Mouse (Mus musculus): ENCODE results near the gene Rbfox1. TPM values are rescaled to one million over a fixed set of nuclear protein-coding genes. Genes with fewer than 3 reads are reported as not detected.

The Rbfox1 gene
- polyA plus RNA-seq, 1 experiment = 142 TPM

GRCm38 (mm10) chr16:7359043-7359442, 1473.9 kb downstream of the Rbfox1 start:
- no peak for TF ChIP-seq CTCF (IDR thresholded peaks at IDR 0.05; ENCODE audit: extremely low read depth, insufficient read depth, low read length)
- TF ChIP-seq POLR2A (IDR thresholded peaks at IDR 0.05; ENCODE audit: extremely low read depth, insufficient read depth, low read length) = no peak
- H3K27ac ChIP-seq (ENCODE audit: insufficient read depth, low read length) = no peak overlapping the region
- no peak overlapping the region for H3K4me3 ChIP-seq (ENCODE audit: insufficient read depth, low read length)
- peaks cover 3% of the 10 kb centered on the region for H3K4me1 ChIP-seq (ENCODE audit: control insufficient read depth, insufficient read depth, low read length)

DNA sequence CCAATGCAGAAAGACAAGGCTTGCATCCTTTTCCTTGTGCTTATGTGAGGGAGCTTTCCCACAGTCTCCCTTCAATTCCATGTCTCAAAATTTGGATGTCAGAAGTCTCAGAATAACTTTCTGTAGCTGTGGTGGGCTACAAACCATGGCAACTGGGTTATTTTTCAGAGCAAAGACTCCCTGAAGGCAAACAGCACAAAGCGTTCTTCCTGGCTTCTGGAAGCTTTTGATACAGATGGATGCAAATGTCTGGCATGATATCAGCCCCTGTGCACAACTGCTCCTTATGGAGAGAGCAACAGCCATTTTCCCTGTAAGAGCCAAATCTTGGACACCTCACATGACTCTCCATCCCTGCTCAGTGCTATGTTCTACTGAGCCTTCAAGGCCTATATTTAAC, 1475.6 kb downstream of the Rbfox1 start:
- no peak overlapping the region for H3K27ac ChIP-seq (ENCODE audit: insufficient read depth, low read length)
- no peak overlapping the region for H3K4me3 ChIP-seq (ENCODE audit: insufficient read depth, low read length)
- TF ChIP-seq CTCF (IDR thresholded peaks at IDR 0.05; ENCODE audit: extremely low read depth, insufficient read depth, low read length) (no peak), POLR2A (IDR thresholded peaks at IDR 0.05; ENCODE audit: extremely low read depth, insufficient read depth, low read length) (no peak)
- H3K4me1 ChIP-seq (ENCODE audit: control insufficient read depth, insufficient read depth, low read length) = peaks cover 3% of the 10 kb centered on the region

DNA sequence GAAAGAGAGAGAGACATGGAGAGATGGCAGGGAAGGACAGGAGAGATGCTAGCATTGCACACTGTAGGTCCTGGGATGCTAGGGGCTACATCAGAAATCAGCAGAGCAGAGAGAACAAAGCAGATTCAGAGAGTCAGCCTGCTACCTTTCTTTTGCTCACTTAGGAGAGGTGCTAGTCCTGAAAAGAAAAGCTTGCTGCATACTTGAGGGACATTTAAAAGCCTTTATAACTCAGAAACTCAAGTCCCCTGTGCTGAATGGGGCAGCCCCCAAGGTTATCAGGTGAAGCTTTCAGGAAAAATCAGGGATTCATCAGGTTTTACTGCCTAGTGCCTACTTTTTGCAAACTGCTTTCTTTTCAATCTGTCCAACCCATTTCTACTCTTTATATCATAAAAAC, 1480.7 kb downstream of the Rbfox1 start:
- H3K4me1 ChIP-seq (ENCODE audit: control insufficient read depth, insufficient read depth, low read length) = peaks cover 2% of the 10 kb centered on the region
- TF ChIP-seq POLR2A (IDR thresholded peaks at IDR 0.05; ENCODE audit: extremely low read depth, insufficient read depth, low read length) (no peak), CTCF (IDR thresholded peaks at IDR 0.05; ENCODE audit: extremely low read depth, insufficient read depth, low read length) (no peak)
- H3K4me3 ChIP-seq (ENCODE audit: insufficient read depth, low read length) = no peak overlapping the region
- no peak overlapping the region for H3K27ac ChIP-seq (ENCODE audit: insufficient read depth, low read length)

DNA sequence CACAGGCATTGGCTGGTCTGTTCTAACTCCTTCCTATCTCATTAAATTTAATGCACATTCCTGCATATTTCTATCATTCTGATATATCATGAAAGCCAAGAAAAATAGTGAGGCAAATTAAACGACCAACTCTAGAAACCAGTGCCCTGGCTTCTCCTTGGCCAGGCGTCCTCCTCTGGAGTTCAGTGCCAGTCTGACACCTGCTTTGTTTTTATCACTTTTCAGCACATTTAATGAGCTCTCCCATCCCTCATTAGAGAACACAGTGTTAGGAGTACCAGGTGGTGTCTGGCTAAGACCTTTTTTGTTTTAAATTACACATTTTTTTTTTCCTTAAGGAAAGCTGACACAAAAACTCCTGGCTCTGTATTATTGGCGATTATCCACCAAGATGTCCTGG, 1489.0 kb downstream of the Rbfox1 start:
- TF ChIP-seq CTCF (IDR thresholded peaks at IDR 0.05; ENCODE audit: extremely low read depth, insufficient read depth, low read length) (no peak), POLR2A (IDR thresholded peaks at IDR 0.05; ENCODE audit: extremely low read depth, insufficient read depth, low read length) (no peak)
- no peak overlapping the region for H3K27ac ChIP-seq (ENCODE audit: insufficient read depth, low read length)
- no peak overlapping the region for H3K4me3 ChIP-seq (ENCODE audit: insufficient read depth, low read length)
- H3K4me1 ChIP-seq (ENCODE audit: control insufficient read depth, insufficient read depth, low read length) = peaks cover 4% of the 10 kb centered on the region

GRCm38 (mm10) chr16:7374674-7375073, 1489.5 kb downstream of the Rbfox1 start:
- TF ChIP-seq CTCF (IDR thresholded peaks at IDR 0.05; ENCODE audit: extremely low read depth, insufficient read depth, low read length) = no peak
- TF ChIP-seq POLR2A (IDR thresholded peaks at IDR 0.05; ENCODE audit: extremely low read depth, insufficient read depth, low read length) = no peak
- H3K4me1 ChIP-seq (ENCODE audit: control insufficient read depth, insufficient read depth, low read length) = peaks cover 4% of the 10 kb centered on the region
- no peak overlapping the region for H3K27ac ChIP-seq (ENCODE audit: insufficient read depth, low read length)
- no peak overlapping the region for H3K4me3 ChIP-seq (ENCODE audit: insufficient read depth, low read length)

GRCm38 (mm10) chr16:7396101-7396500, 1510.9 kb downstream of the Rbfox1 start:
- peaks cover 2% of the 10 kb centered on the region; the same call in 1 of the 2 replicates for H3K4me1 ChIP-seq (ENCODE audit: control insufficient read depth, insufficient read depth, low read length)
- no peak overlapping the region for H3K4me3 ChIP-seq (ENCODE audit: insufficient read depth, low read length)
- no peak overlapping the region for H3K27ac ChIP-seq (ENCODE audit: insufficient read depth, low read length)
- TF ChIP-seq POLR2A (IDR thresholded peaks at IDR 0.05; ENCODE audit: extremely low read depth, insufficient read depth, low read length) (no peak), CTCF (IDR thresholded peaks at IDR 0.05; ENCODE audit: extremely low read depth, insufficient read depth, low read length) (no peak)

DNA sequence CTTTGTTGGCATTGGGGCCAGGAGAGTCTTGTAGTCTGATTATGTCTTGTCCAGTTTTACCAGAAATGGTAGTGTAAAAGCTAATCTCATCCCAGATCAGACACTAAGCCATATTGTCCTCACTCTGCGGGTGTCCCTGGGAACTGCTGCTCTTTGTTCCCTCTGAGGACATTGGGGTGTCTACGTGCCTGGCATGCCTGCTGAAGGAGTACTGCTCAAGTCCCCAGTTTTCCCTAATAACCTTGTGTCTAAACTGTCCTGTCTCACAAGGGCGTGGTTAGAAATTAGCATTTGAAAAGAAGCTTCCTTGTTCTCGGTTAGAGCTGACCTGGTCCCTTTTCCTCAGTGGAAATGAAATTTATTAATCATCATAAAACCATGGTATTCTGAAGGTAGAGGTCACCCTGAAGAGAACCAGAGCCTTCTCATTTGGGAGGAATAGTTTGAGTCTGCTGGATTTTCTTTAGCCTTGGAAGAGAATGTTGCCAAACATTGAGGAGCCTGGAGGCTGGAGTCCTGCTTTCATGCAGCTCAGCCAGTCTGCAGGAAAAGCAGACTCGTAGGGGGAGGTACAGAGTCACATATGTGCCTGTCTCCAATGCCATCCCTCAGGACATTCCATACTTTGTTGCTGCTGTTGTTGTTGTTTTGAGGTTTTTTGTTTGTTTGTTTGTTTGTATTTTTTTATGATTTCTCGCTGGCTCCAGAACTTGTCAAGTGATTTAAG, 1519.8 kb downstream of the Rbfox1 start:
- Histone ChIP-seq H3K4me1 (ENCODE audit: control insufficient read depth, insufficient read depth, low read length) (no peaks in the 10 kb centered on the region; the same call in 1 of the 2 replicates), H3K27ac (ENCODE audit: insufficient read depth, low read length) (no peak overlapping the region), H3K4me3 (ENCODE audit: insufficient read depth, low read length) (no peak overlapping the region)
- no peak for TF ChIP-seq CTCF (IDR thresholded peaks at IDR 0.05; ENCODE audit: extremely low read depth, insufficient read depth, low read length)
- no peak for TF ChIP-seq POLR2A (IDR thresholded peaks at IDR 0.05; ENCODE audit: extremely low read depth, insufficient read depth, low read length)

DNA sequence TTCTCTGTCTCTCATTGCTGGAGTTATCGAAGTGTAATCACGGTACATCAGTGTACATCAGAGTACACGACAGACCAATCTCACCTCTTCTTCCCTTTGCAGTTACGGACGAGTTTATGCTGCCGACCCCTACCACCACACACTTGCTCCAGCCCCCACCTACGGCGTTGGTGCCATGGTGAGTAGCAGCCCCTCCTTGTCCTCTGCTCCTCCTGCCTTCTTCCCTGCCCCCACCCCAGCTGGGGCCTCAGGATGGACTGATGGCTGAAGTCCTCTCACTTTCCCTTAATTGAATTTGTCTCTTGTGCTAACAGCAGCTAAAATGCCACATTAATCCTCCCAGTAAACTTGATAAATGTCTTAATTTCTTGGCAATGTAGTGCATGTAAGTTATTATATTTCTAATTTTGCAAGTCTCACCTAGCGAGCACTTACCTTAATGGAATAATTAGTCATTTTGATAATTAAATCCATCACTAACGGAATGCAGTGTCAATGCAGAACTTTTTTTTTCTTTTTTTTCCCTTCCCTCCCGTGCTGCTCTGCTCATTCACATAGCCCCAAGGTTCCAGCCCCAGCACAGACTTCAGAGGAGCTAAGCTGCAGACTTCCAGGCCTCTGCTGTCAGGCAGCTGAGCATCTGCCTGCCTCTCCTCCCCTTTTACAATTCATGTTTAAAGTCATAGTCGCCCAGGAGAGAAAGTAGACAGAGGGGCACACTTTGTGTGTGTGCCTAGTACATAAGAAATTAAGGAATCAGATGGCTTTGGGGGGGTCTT, 1522.9 kb downstream of the Rbfox1 start:
- no peak overlapping the region for H3K4me3 ChIP-seq (ENCODE audit: insufficient read depth, low read length)
- H3K4me1 ChIP-seq (ENCODE audit: control insufficient read depth, insufficient read depth, low read length) = no peaks in the 10 kb centered on the region; the same call in 1 of the 2 replicates
- H3K27ac ChIP-seq (ENCODE audit: insufficient read depth, low read length) = no peak overlapping the region
- TF ChIP-seq POLR2A (IDR thresholded peaks at IDR 0.05; ENCODE audit: extremely low read depth, insufficient read depth, low read length) (no peak), CTCF (IDR thresholded peaks at IDR 0.05; ENCODE audit: extremely low read depth, insufficient read depth, low read length) (no peak)

- Histone ChIP-seq H3K27ac (ENCODE audit: insufficient read depth, low read length) (no peak overlapping the region), H3K4me3 (ENCODE audit: insufficient read depth, low read length) (no peak overlapping the region), H3K4me1 (ENCODE audit: control insufficient read depth, insufficient read depth, low read length) (peaks cover 3% of the 10 kb centered on the region; the same call in 1 of the 2 replicates)
- 0 out of 2 replicates have a peak, but pooled peaks have one; percentile 5 for TF ChIP-seq CTCF (IDR thresholded peaks at IDR 0.05; ENCODE audit: extremely low read depth, insufficient read depth, low read length)
- no peak for TF ChIP-seq POLR2A (IDR thresholded peaks at IDR 0.05; ENCODE audit: extremely low read depth, insufficient read depth, low read length)
These were observed 1534.6 kb downstream of the Rbfox1 start for GRCm38 (mm10) chr16:7419655-7420281.

Data from cortical plate, adult 2 months (tissue).